15 mouse cellular contexts compared by ENCODE assay signal in genomic region chr1:62327743-62328142, GRCm38 (mm10).
"Had no signal": no experiment of that assay in that cellular context is flagged by ENCODE, and none has a peak within 500 bp of the region (broad histone marks: within the 10 kb centered on the region; RNA-seq: fewer than 3 reads in every experiment).

No protein-coding gene starts in this region.

- H3K36me3 ChIP-seq: neural tube, embryonic 15.5 days; stomach, embryonic 15.5 days had no signal

- H3K9me3 ChIP-seq: neural tube, embryonic 15.5 days; stomach, embryonic 15.5 days had no signal

- H3K27ac ChIP-seq: neural tube, embryonic 15.5 days; stomach, embryonic 15.5 days; stomach, postnatal 0 days had no signal

- H3K4me3 ChIP-seq: neural tube, embryonic 15.5 days; stomach, embryonic 15.5 days had no signal

- H3K4me1 ChIP-seq: stomach, embryonic 15.5 days had no signal

- DNase-seq: retina, postnatal 1 day; right cerebral cortex, adult 18-20 months; right cerebral cortex, postnatal 14 days; right cerebral cortex, postnatal 25 days; right cerebral cortex, postnatal 4 days; spleen, adult 18-20 months; thymus, adult 18-20 months; thymus, adult 2 months; thymus, postnatal 14 days; thymus, postnatal 25 days; thymus, postnatal 36 days; thymus, postnatal 4 days had no signal

- H3K4me2 ChIP-seq: neural tube, embryonic 15.5 days; stomach, embryonic 15.5 days had no signal

- H3K27me3 ChIP-seq: neural tube, embryonic 15.5 days; stomach, embryonic 15.5 days had no signal

- H3K9ac ChIP-seq: neural tube, embryonic 15.5 days; stomach, embryonic 15.5 days had no signal
